Mouse (Mus musculus) R1 (cell line): Measurements from ENCODE around the gene Zfp61.

Experiments used
- DNase-seq: peaks from one replicate; pipeline ENCODE4 v3.0.0-alpha.2; 2018; ENCODE audit warnings: low read depth, low spot score

Gene Zfp61

DNA sequence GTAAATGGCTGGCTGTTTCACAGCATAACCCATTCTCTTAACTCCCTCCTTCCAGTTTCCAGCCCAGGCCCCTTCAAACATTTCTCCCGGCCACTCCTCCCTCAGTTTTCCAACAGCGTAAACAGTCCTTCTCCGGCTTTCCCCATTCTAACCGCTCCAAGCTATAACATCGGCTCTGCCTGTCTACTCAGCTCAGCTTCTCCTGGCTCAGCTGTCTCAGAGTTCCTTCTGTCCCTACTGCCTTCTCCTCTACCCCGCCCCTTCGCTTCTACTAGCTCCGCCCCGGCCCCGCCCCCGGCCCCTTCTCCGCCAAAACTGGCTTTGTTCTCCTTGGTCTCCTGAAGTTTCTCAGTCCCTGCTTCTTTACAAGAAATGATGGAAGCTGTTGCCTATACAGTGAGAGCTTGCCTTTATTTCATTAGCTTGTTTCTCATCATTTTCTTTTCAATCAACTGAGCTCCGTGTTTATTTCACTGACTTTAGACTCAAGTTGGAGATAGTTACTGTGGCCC, at the start of gene Zfp61:
TSS of gene Zfp61 (minus strand) at position 462 of the 512 bp plus-strand sequence.
- DNase-seq: no peak

DNA sequence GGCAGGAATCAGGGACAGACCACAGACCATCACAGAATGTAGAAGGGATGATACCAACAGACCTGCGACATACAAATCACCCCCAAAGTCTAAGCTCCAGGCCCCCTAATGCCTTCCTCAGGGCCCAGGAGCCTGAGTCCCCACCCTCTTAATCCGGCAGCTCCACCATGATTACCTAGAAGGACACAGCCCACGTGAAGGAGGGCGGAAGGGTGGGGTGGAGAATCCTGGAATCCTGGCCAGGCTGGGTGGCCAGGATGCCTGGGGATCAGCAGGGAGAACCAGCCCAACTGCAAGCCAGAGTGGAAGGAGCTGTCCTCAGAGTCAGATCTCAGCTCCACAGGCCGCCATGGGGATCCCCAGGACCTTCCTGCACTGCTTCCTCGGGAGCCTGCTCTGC, 47.9 kb upstream of the Zfp61 start, which contains the start of gene Lypd5:
TSS of gene Lypd5 (plus strand) at position 301 of the 400 bp plus-strand sequence.
- no peak for DNase-seq

DNA sequence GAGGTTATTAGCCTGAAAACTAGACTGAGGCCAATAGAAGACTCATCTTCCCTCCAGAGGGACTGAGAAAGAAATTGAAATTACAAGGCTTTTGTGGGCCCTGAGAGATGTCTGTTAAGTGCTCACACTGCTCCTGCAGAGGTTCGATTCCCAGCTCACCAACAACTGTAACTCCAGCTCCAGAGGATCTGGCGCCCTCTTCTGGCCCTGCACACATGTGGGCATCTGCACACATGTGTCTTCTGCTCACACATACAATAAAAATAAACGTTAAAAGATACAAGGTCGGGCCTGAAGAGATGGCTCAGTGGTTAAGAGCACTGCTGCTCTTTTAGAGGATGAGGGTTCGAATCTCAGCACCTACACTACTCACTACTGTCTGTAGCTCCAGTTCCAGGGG, 45.4 kb upstream of the Zfp61 start:
- no peak for DNase-seq

DNA sequence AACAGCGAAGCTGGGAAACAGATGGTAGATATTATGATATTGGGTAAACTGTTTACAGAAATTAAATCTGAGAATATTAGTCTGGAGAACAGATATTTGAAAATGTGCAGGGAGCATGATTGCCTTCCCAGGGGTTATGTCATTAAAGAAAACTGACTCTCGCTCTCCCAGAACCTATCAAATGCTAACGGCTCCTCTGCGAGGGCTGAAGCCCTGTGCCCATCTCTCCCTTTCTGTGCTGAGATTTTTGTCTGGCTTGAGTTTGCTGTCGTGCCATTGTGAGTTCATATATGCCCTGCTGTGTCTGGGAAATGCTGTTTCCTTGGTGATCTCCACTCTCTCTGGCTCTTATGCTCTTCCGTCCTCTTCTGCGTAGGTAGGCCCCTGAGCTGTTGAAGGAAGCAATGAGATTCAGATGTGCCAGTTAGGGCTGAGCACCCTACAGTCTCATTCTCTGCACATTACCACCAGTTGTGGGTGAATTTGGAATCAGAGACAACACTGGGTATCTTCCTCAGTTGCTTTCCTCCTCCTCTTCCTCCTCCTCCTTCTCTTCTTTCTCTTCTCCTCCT, 42.8 kb upstream of the Zfp61 start:
- DNase-seq: no peak

DNA sequence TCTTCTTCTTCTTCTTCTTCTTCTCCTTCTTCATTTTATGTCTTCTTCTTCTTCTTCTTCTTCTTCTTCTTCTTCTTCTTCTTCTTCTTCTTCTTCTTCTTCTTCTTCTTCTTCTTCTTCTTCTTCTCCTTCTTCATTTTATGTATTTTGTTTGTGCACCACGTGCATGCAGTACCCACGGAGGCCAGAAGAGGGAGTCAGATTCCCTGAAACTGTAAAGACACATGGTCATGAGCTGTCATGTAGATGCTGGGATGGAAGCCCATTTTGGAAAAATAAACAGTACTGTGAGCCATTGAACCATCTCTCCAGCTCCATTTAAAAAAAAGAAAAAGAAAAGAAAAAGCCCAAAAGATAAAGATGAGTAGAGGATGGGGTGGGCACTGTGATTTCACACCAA, 37.2 kb upstream of the Zfp61 start:
- peak; percentile 71 for DNase-seq

DNA sequence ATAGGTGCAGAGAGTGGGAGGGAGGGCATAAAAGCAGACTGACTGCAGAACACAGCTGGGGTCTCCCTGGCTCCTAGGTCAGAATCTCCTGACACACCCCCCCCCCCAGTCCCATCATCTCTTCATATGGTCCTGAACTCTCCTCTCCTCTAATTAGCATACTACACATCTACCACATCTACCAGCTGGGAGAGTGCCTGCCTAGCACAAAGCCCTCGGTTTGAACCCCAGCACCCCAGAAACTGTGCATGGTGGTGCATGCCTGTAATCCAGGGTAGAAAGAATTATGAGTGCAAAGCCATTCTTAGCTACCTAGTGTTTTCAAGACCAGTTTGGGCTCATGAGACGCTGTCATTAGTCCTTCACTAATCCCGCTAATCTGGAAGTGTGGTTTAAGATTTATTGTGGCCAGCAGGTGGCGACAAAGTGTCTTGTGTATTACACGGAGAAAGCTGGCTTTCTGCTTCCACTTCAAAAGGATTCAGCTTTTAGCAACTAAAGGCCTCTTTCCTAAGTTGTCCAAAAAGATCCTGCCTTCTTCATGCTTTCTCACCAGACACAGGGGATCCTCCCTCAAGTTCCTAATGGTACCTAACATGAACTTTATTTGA, 34.8 kb upstream of the Zfp61 start:
- DNase-seq: peak; percentile 82

DNA sequence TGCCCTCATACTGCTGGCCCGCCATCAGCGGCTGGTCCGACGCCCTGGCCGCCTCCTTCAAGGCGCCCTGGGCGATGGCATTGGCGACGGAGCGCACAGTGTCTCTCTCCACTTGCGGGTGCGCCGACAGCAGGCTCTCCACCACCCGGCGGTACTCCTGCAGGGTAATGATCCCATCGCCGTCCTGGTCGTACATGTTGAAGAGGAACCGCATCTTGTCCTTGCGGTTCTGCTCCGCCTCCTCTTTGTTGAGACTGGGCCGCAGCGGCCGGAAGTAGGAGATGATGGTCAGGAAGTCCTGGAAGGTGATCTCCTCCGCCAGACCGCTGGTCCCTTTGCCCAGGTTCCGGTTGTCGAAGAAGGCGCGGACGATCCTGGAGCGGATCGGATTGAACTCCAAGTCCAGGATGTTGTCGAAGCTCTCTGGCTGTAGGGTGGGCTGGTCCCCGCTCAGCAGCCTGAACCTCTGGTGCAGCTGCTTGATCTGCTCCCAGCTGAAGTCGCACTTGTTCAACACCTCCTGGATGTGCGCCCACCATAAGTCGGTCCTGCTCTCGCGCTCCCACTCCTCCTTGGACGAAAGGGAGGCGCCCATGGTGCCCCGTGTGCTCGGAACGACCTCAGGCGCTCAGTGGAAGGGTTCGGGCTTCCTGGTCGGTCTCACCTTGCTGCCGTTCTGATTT, 32.4 kb upstream of the Zfp61 start, which contains the start of gene Tescl:
TSS of gene Tescl (minus strand) at position 633 of the 683 bp plus-strand sequence.
- DNase-seq: peak; percentile 62

DNA sequence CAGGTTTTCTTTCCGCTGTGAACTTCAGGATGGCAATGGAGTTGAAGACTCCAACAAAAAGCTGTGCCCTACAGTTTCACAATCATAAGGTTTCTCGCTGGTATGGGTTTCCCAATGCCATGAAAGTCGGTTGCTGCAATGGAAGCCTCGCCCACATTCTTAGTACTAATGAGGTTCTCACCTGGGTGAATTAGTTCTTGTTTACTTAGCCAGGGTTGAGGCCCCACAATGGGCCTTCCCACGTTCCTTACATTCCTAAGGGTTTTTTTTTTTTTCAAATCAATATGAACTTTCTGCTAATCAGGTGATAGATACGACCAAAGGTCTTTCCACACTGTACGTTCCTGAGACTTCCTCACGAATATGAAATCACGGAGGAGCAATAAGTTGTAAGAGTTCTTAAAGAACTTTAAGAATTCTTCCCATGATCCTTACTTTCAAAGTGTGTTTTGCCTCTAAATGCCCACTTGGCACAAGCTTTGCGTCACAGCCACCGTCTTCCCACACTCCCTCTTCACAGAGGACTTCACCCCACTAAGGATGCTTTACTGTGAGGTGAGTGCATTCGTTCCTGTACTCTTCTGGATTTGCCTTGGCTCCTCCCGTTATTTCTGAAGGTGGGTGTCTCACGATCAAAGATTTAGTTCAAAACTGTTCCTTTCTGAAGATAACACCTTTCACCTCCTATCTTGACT, 26.4 kb upstream of the Zfp61 start:
- no peak for DNase-seq

DNA sequence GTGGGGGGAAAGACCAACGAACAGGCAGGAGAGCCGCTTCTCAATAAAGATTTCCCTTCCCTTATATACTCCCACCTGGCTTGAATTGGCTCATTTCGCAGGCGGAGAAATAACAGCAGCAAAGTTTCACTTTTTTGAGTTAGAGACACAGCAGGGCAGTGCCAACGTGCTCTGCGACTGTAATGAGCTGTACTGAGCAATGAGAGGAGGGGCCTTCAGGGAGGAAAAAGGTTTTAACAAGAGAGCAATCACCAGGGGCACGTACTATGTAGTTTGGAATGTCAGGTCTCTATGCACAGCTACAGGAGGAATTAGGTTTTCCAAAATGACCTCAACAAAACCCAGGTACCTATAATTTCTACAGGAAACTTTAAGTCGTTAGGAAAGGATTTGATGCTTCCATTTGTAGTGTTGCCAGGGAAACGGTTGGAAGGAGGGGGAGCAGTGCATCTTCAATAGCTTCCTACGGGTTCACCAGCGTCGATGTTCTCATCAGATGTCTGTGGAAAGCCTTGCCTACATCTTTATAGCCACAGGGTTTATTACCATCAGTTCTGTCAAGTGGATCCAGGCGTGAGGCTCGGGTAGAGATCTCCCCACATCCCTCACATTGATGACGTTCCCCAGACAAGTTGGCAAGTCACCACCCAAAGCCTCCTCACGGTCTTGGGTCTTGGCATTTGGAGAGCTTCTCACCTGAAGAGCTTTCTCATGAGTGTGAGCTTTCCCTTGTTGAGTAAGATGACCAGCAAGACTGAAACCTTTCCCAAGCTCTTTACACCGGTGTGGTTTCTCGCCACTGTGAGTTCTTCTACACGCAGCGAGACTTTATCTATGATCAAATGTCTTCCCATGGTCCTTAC, 25.5 kb upstream of the Zfp61 start:
- DNase-seq: no peak

DNA sequence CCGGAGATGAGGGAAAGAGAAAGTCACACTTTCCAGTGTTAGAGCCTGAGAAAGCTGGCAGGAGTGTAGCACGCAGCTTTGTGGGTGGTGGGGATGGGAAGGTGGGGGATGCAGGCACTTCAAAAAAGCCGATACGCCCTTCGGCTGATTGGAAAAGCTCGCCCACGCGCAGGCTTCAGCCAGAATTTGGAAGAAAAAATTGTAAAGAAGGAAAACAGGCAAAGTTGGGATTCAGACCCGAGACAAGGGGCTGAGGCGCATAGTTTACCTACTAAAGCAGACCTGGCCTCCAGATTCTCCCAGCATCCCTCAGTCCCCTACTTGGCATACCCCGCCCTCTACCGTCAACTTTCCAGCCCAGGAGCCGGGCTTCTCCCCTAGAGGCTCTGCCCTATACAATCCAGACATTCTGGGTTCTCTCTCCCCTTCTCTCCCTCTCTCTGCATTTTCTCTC, 24.7 kb upstream of the Zfp61 start:
- DNase-seq: peak; percentile 26

DNA sequence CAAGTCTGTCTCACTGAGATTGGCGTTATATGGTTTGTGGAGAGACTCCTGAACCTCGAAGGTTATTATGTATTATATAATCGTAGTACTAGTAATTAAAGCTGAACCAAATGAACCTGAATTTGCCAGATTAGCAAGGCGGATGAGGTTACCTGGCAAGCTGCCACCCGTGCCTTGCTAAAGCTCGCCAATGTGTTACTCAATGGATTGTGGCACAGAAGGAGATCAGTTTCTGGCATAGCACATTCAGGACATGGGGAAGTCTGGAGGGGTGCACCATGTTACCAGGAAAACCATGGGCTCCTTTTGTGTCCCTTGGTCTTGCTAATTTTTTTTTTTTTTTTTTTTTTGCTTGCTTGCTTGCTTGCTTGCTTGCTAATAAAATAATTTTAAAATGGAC, 24.2 kb upstream of the Zfp61 start:
- DNase-seq: no peak

DNA sequence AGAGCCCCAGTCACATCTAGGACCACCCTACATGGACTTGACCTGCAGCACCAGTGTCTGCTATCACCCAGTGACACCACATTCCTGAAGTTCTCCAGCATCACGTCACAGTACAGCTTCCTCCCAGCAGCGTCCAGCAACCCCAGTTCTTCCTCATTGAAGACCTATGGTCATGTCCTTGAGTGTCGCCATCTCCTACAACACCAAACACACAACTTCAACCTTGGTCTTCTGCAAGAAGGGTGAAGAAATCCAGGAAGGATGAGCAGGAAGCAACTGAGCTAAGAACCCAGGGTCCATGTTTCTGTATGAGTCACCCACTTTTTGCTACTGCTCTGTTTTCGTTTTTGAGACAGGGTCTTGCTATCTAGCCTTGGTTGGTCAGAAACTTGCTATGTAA, 21.6 kb upstream of the Zfp61 start:
- no peak for DNase-seq

DNA sequence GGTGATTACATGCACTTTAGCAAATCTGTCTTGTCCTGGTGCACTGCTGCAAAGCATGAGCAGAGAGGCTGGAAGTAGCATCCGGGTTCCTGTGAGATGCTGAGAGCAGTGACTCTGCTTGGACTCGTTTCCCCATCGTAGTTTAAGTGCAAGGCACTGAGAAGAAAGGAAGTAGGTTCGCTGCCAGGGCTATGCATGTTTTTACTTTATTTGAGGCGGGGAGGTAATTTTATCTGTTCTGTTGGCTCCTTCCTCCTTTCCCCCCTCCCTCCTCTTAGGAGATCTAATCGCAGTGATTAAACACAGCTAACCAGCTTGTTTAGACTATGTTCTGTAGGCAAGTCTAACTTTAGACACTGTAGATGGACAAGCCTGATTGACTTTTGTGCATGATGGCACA, 17.9 kb upstream of the Zfp61 start:
- no peak for DNase-seq

DNA sequence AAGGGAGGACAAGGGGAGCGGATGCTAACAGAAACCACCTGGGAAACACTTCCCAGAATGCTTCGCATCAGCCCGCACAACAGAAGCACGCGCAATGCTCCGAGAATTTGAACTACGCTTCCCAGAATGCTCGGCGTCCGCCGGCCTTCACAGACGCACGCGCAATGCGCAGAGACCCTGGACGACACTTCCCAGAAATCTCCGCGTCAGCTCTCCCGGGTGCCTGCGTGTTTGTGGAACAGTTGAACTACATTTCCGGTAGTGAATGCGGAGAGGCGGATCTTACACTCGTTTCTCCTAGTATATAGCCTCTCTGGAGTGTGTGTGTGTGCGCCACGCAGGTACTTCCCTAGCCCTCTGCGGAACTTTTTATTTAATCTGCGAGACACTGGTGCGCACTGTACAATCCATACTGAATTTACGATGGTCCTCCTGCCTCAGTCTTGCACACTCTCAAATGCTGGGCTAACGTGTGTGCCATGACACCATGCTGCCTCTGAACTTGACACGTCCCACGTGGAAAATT, 15.6 kb upstream of the Zfp61 start, which contains the start of gene Zfp94:
TSS of gene Zfp94 (minus strand) at position 100 of the 526 bp plus-strand sequence.
- DNase-seq: peak; percentile 97

DNA sequence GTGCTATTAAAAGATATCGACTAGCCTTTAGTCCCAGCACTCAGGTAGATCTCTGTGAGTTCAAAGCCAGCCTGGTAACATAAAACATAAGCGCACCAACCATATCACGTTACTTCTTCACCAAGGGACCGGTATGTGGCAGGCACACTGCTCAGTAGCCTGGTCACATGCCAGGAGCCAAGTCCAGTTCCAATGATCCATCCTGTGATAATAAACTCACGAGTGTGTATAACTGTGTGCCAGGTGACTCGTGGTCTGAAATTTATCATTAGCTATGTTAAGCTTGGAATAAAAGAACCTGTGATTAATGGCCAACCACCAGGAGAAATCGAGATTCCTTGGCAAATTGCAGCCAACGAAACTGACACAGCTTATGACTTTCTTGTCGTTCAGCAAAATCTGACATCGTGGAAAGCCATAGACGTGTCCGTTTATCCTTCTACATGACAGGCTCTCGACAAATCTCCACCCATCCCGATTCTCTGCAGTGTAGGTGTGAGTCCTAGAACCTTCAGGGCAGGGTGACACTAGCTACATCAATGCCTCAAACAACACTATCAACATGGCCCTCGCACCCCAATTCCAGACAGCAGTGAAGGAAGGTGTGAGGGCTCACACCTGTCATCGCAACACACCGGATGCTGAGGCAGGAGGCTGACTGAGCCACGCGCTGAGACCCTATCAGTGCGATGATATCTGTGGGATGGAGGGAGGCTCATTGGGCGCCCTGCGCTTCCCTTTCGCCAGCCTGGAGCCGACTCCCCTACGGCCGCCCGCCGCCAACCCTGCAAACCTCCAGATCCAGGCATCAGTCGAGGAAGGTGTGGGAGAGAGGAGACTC, 14.9 kb upstream of the Zfp61 start:
- DNase-seq: no peak

DNA sequence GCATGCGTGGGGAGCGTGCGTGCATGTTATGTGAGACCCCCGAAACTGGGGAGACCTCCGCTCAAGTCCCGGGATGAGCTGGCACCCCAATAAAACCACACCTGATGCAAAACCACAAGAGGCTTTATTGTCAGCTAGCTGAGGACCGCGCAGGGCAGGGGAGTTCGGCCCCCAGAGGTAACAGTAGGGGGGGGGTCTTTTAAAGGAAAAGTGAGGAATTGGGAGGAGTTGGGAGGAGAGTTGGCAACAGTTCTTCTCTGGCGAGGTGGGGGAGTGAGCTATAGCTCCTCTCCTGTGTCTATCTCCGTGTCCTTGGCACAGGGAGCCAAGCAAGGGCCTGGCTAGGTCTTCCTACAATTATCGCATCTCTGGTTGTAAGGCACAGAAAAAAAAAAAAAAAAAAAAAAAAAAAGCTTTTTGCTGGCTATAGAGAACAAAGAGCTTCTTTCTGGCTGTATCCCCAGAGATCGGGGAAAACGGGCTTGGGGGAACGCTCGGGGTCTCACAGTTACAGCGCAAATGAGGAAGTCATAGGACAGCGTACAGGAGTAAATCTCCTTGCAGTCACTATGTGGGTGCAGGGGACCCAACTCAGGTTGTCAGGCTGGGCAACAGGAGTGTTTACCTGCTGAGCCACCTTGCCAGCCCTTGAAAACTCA, 1.1 kb downstream of the Zfp61 start:
- no peak for DNase-seq

DNA sequence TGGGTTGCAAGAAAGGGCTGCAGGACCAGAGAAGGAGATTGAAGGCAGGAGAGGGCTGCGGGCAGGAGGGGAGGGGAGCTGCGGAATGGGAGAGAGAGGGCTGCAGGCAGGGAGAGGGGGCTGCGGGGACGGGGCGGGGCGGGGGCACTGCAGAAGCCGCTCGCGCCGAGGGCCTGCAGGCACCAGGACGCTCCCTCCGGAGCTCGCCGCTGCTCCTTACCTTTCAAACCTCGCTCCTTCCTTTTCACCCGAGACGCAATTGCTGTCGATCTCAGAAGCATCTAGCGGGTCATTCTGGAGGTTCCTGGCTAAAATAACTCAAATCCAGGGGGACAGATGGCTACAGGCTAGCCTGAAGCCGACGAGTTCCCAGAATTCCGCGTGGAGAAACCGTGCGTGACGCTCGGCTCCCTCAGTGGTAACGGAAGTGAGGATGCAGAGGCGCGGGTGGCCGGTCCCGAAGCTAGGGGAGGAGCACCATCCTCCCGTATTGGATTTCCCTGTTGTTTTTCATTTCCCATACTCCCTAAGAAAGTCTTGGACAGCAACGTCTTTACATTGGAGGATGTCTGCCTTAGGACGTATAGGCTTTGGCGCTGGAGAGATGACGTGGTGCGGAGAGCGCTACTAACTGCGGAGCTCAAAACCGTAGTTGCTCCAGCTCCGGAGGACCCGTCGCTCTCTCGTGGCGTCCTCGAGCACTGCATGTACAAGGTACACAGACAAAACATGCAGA, 1.9 kb downstream of the Zfp61 start:
- DNase-seq: peak; percentile 95

DNA sequence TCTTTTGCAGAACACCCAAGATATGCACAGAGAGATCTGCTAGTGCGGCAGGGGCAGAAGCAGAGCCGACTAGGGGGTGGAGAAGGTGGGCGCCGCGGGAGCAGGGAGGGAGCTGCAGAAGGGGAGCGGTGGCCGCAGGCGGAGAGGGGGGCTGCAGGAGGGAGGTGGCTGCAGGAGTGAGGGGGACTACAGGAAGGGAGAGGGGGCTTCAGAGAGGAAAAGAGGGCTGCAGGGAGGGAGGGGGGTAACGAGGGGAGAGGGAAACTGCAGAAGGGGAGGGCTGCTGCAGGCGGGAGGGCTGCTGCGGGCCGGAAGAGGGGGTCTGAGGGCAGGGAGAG, 2.4 kb downstream of the Zfp61 start:
- no peak for DNase-seq
